Comparison of ENCODE assay signal across 22 mouse cellular contexts in the genomic region with DNA sequence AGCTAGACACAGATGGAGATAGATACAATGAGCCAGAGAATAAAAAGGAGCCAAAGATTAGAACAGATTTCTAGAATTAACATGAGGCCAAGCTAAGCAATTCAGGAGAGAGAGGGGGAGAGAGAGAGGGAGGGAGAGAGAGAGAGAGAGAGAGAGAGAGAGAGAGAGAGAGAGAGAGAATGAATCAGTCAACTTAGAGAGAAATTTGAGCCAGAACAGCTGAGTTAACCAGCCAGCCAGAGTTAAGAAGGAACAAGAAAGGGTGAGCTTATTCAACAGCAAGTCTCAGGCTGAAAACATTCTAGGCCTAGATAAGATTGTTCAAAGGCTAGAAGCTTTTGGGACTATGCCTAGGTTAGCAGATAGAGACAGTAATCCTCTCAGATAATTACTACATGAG. TPM values are rescaled to one million over a fixed set of nuclear protein-coding genes. Genes with fewer than 3 reads are reported as not detected.
A peak's percentile ranks its signal among the peaks of the same experiment; 100 is the strongest.
DNase-seq lines count a peak whose midpoint lies in the region; ATAC-seq and TF ChIP-seq lines count a peak whose summit lies in the region.
"Had no signal": no experiment of that assay in that cellular context is flagged by ENCODE, and none has a peak within 500 bp of the region (broad histone marks: within the 10 kb centered on the region; RNA-seq: fewer than 3 reads in every experiment).

No protein-coding gene starts in this region.

- no peak for TF ChIP-seq CTCF in gastrocnemius, adult 2 months (IDR thresholded peaks at IDR 0.05)
- TF ChIP-seq CTCF in C2C12 (IDR thresholded peaks at IDR 0.05; ENCODE audit: control insufficient read depth, insufficient read depth, insufficient read length), result no peak
- no peak for TF ChIP-seq CTCF in liver, postnatal 0 days (IDR thresholded peaks at IDR 0.05; ENCODE audit: low read depth)

- H3K4me1 ChIP-seq in embryonic facial prominence, embryonic 14.5 days (ENCODE audit: control insufficient read depth, insufficient read depth, low read length), result peaks cover 29% of the 10 kb centered on the region
- peaks cover 39% of the 10 kb centered on the region for H3K4me1 ChIP-seq in embryonic facial prominence, embryonic 10.5 days
- H3K4me1 ChIP-seq in liver, postnatal 0 days (ENCODE audit: insufficient read depth), result peaks cover 32% of the 10 kb centered on the region

- H3ac ChIP-seq in C2C12 (ENCODE audit: control insufficient read depth, insufficient read length, low read depth), result no peak overlapping the region
- H3ac ChIP-seq in myocyte (ENCODE audit: control insufficient read depth, insufficient read length), result no peak overlapping the region

- no peaks in the 10 kb centered on the region for H3K36me3 ChIP-seq in embryonic facial prominence, embryonic 14.5 days (ENCODE audit: control insufficient read depth, insufficient read depth, low read length)
- peaks cover 2% of the 10 kb centered on the region; the same call in 1 of the 2 replicates for H3K36me3 ChIP-seq in embryonic facial prominence, embryonic 10.5 days (replicated peaks)
- H3K36me3 ChIP-seq in C2C12 (ENCODE audit: control insufficient read depth, insufficient read depth) (peaks cover 9% of the 10 kb centered on the region), myocyte (ENCODE audit: control insufficient read depth, insufficient read depth) (no peaks in the 10 kb centered on the region)
- H3K36me3 ChIP-seq in liver, postnatal 0 days (replicated peaks; ENCODE audit: insufficient read depth, low read length), result no peaks in the 10 kb centered on the region

- TF ChIP-seq POLR2A in myocyte (IDR thresholded peaks at IDR 0.05; ENCODE audit: insufficient read length, low read depth), result no peak

- H3K4me3 ChIP-seq in embryonic facial prominence, embryonic 14.5 days (ENCODE audit: low read depth, low read length), result no peak overlapping the region
- no peak overlapping the region for H3K4me3 ChIP-seq in embryonic facial prominence, embryonic 10.5 days
- no peak overlapping the region for H3K4me3 ChIP-seq in gastrocnemius, adult 2 months
- H3K4me3 ChIP-seq in C2C12 (ENCODE audit: insufficient read depth, poor library complexity, severe bottlenecking) (no peak overlapping the region), myocyte (no peak overlapping the region)
- no peak overlapping the region for H3K4me3 ChIP-seq in liver, postnatal 0 days (ENCODE audit: low read depth, low read length)

- no peak overlapping the region for H3K9ac ChIP-seq in embryonic facial prominence, embryonic 14.5 days (ENCODE audit: low read depth, low read length)
- no peak overlapping the region for H3K9ac ChIP-seq in liver, postnatal 0 days (replicated peaks)

- intact Hi-C loops in gastrocnemius, adult 2 months (cut with DNase I), result no loop called here
- intact Hi-C loops in left cerebral cortex, postnatal 14 days (cut with DNase I), result no loop called here

- H3K79me2 ChIP-seq in C2C12 (ENCODE audit: control insufficient read depth, insufficient read depth) (peaks cover 26% of the 10 kb centered on the region), myocyte (ENCODE audit: control insufficient read depth, insufficient read depth) (peaks cover 25% of the 10 kb centered on the region)

- H3K9me3 ChIP-seq in embryonic facial prominence, embryonic 14.5 days (ENCODE audit: control insufficient read depth, low read length), result no peaks in the 10 kb centered on the region
- H3K9me3 ChIP-seq in embryonic facial prominence, embryonic 10.5 days, result no peaks in the 10 kb centered on the region
- no peaks in the 10 kb centered on the region for H3K9me3 ChIP-seq in liver, postnatal 0 days (ENCODE audit: low read length)
- H3K9me3 ChIP-seq: G1E had no signal

- peaks cover 24% of the 10 kb centered on the region for H3K79me3 ChIP-seq in C2C12 (ENCODE audit: low read depth)

- H3K27me3 ChIP-seq in embryonic facial prominence, embryonic 14.5 days (replicated peaks; ENCODE audit: control insufficient read depth, insufficient read depth, low read length), result no peaks in the 10 kb centered on the region
- H3K27me3 ChIP-seq in embryonic facial prominence, embryonic 10.5 days (replicated peaks; ENCODE audit: low read depth, poor library complexity, severe bottlenecking), result no peaks in the 10 kb centered on the region
- H3K27me3 ChIP-seq in C2C12 (ENCODE audit: control insufficient read depth, insufficient read depth, insufficient read length) (no peaks in the 10 kb centered on the region), myocyte (ENCODE audit: control insufficient read depth, insufficient read depth, insufficient read length) (no peaks in the 10 kb centered on the region)
- no peaks in the 10 kb centered on the region for H3K27me3 ChIP-seq in liver, postnatal 0 days (ENCODE audit: insufficient read depth, low read length)
- H3K27me3 ChIP-seq: Patski had no signal

- no peak overlapping the region for H3K4me2 ChIP-seq in embryonic facial prominence, embryonic 14.5 days (ENCODE audit: low read depth, low read length)
- H3K4me2 ChIP-seq in myocyte (ENCODE audit: low read depth), result peak overlapping the region; percentile 90
- no peak overlapping the region for H3K4me2 ChIP-seq in liver, postnatal 0 days (ENCODE audit: low read depth, low read length)

- no peak overlapping the region for H3K27ac ChIP-seq in embryonic facial prominence, embryonic 14.5 days (replicated peaks; ENCODE audit: low read depth, low read length)
- no peak overlapping the region for H3K27ac ChIP-seq in embryonic facial prominence, embryonic 10.5 days (replicated peaks)
- no peak overlapping the region for H3K27ac ChIP-seq in gastrocnemius, adult 2 months
- no peak overlapping the region for H3K27ac ChIP-seq in liver, postnatal 0 days (ENCODE audit: low read depth)

- no peak for TF ChIP-seq EP300 in liver, postnatal 0 days (IDR thresholded peaks at IDR 0.05; ENCODE audit: low read depth)

- no peak for ATAC-seq in embryonic facial prominence, embryonic 14.5 days (ENCODE audit: low read depth)
- ATAC-seq in liver, postnatal 0 days, result no peak
- ATAC-seq: activated CD4-positive, CD25-positive, alpha-beta regulatory T cell, adult 4 months; CD4-positive, CD25-positive, alpha-beta regulatory T cell, adult 4 months; Patski had no signal

- peak; percentile 35 for DNase-seq in embryonic facial prominence, embryonic 14.5 days (ENCODE audit: low spot score)
- no peak for DNase-seq in embryonic facial prominence, embryonic 10.5 days (ENCODE audit: low spot score)
- DNase-seq in gastrocnemius, adult 2 months, result peak; percentile 4
- no peak for DNase-seq in gastrocnemius, adult 18-20 months (ENCODE audit: low spot score)
- DNase-seq in liver, postnatal 0 days, result no peak
- no peak for DNase-seq in left cerebral cortex, postnatal 14 days (ENCODE audit: low spot score in 2 of 2)
- DNase-seq: adrenal gland, adult 2 months; adrenal gland, adult 8-10 months; adrenal gland, postnatal 10 days; adrenal gland, postnatal 14 days; adrenal gland, postnatal 25 days; adrenal gland, postnatal 36 days; B cell, adult 2 months; cerebellum, adult 11 months; cerebellum, adult 11-12 months; cerebellum, adult 18-20 months had no signal

TF ChIP-seq in C2C12, 6 proteins besides CTCF, POLR2A, EP300 and RAD21:
- no peak for TF ChIP-seq USF1 (IDR thresholded peaks at IDR 0.05; ENCODE audit: low read depth)
- TF ChIP-seq FOSL1 (IDR thresholded peaks at IDR 0.05; ENCODE audit: insufficient read depth, low read length, poor library complexity, severe bottlenecking), result no peak
- TF ChIP-seq MYOG (IDR thresholded peaks at IDR 0.05; ENCODE audit: control insufficient read depth, extremely low read depth, insufficient read length), result no peak
- TF ChIP-seq MYOD1 (IDR thresholded peaks at IDR 0.05; ENCODE audit: control insufficient read depth, insufficient read length, low read depth), result peak; percentile 53
- no peak for TF ChIP-seq CEBPB (IDR thresholded peaks at IDR 0.05; ENCODE audit: low read depth)
- no peak for TF ChIP-seq MAX (IDR thresholded peaks at IDR 0.05)

TF ChIP-seq in myocyte, 11 proteins besides CTCF, POLR2A, EP300 and RAD21:
- peak in 2 of 3 experiments; percentile 21 to 43 for TF ChIP-seq MYOD1 (IDR thresholded peaks at IDR 0.05; ENCODE audit: control insufficient read depth in 1 of 3, insufficient read length in 2 of 3, low read depth in 2 of 3)
- no peak for TF ChIP-seq TCF3 (IDR thresholded peaks at IDR 0.05; ENCODE audit: insufficient read length, low read depth)
- TF ChIP-seq CEBPB (IDR thresholded peaks at IDR 0.05; ENCODE audit: insufficient read depth, poor library complexity, severe bottlenecking), result no peak
- peak; percentile 16 for TF ChIP-seq TCF12 (IDR thresholded peaks at IDR 0.05; ENCODE audit: insufficient read depth, poor library complexity, severe bottlenecking)
- no peak for TF ChIP-seq REST (IDR thresholded peaks at IDR 0.05; ENCODE audit: insufficient read depth, insufficient read length)
- no peak for TF ChIP-seq E2F4 (IDR thresholded peaks at IDR 0.05; ENCODE audit: insufficient read depth)
- TF ChIP-seq MYOG (IDR thresholded peaks at IDR 0.05; ENCODE audit: control insufficient read depth in 1 of 3, insufficient read depth in 1 of 3, insufficient read length in 2 of 3, low read depth in 2 of 3), result peak in 1 of 3 experiments; percentile 64
- TF ChIP-seq POLR2AphosphoS2 (IDR thresholded peaks at IDR 0.05; ENCODE audit: insufficient read length, low read depth), result no peak
TF ChIP-seq in myocyte: peak in this region for 3.

RNA-seq across cellular contexts. Expression of a gene that starts 2.5 kb away (rescaled TPM):
- polyA plus RNA-seq in embryonic facial prominence, embryonic 14.5 days (2014; fragmentation: Nextera tagmentation; extraction: Ambion mirVana), result 18.8 and 21.2 TPM in 2 replicates
- 48.4 and 55.0 TPM in 2 replicates for polyA plus RNA-seq in embryonic facial prominence, embryonic 10.5 days (2016; fragmentation: Nextera tagmentation; extraction: Ambion mirVana)
- total RNA-seq in gastrocnemius, adult 2 months (2021), result 1 to 10 TPM; 1.8 to 2.6 TPM
- total RNA-seq in gastrocnemius, adult 18-20 months (2021), result 1 to 10 TPM; 1.8 to 2.1 TPM
- polyA plus RNA-seq in C2C12 (2012; fragmentation: generic; extraction: Trizol) (24.3 TPM), myocyte (2012; fragmentation: generic; extraction: Trizol) (21.0 TPM)
- 6.3 and 7.3 TPM in 2 replicates for polyA plus RNA-seq in liver, postnatal 0 days (2015; fragmentation: Nextera tagmentation; extraction: Ambion mirVana)
- total RNA-seq in left cerebral cortex, postnatal 14 days (2021), result 1 to 10 TPM; 5.0 to 6.8 TPM

RNA-seq across cellular contexts. Expression of a gene that starts 13.8 kb away (rescaled TPM):
- 2.4 and 2.8 TPM in 2 replicates for polyA plus RNA-seq in embryonic facial prominence, embryonic 14.5 days (2014; fragmentation: Nextera tagmentation; extraction: Ambion mirVana)
- 0.63 and 0.80 TPM in 2 replicates for polyA plus RNA-seq in embryonic facial prominence, embryonic 10.5 days (2016; fragmentation: Nextera tagmentation; extraction: Ambion mirVana)
- 1 to 10 TPM in 1 of 2 experiments, under 1 TPM in 1; 0.69 to 1.6 TPM for total RNA-seq in gastrocnemius, adult 2 months (2021)
- 1 to 10 TPM in 1 of 2 experiments, under 1 TPM in 1; 0.94 to 1.3 TPM for total RNA-seq in gastrocnemius, adult 18-20 months (2021)
- polyA plus RNA-seq in C2C12 (2012; fragmentation: generic; extraction: Trizol) (0.08 TPM), myocyte (2012; fragmentation: generic; extraction: Trizol) (0.02 TPM)
- 0.43 and 0.53 TPM in 2 replicates for polyA plus RNA-seq in liver, postnatal 0 days (2015; fragmentation: Nextera tagmentation; extraction: Ambion mirVana)
- total RNA-seq in left cerebral cortex, postnatal 14 days (2021), result 1 to 10 TPM; 3.8 to 3.9 TPM

Comparison
In these comparisons a context has a peak if more than half of its experiments do, and no peak if none do; other contexts are left out.
1. DNase-seq: peak in embryonic facial prominence, embryonic 14.5 days (single experiment) and gastrocnemius, adult 2 months (single experiment); none in embryonic facial prominence, embryonic 10.5 days (single experiment), gastrocnemius, adult 18-20 months (single experiment), liver, postnatal 0 days (single experiment) and left cerebral cortex, postnatal 14 days (0 of 2).